Mouse (Mus musculus): ENCODE data around the gene Syt16. TPM values are rescaled to one million over a fixed set of nuclear protein-coding genes. Genes with fewer than 3 reads are reported as not detected.

Gene Syt16
- polyA plus RNA-seq, 1 experiment from 2014 or later = 1.8 TPM

DNA sequence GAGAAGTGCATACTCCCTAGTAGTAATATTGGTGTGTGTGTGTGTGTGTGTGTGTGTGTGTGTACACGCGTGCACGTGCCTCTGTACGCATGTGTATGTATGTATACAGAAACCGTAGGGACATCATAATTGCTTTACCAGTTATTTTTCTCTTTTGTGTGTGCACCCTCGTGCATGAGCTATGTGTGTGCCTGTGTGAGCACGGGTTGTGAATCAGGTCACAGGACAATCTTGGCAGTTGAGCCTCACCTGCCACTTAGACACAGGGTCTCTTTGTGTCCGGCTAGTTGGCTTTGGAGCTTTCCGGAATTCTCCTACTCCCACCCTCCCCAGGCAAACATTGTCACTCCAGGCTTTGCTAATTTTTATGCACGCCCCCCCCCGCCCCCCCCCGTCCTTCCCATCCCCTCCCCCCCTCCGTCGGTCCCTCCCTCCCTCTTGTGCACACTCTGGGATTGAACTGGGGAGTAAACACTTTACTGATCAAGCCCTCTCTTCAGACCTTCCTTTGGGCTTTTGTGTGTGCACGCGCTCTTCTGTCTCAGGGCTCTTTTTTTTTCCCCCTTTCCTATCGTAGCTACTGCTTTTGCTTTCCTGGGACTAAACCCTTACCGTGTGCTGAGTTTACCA lies 319.0 kb downstream of the Syt16 start, which contains the start of gene Gm11042:
Gene Gm11042 (minus strand): TSS at position 51 of the 630 bp plus-strand sequence.
- 45% methylated on average over 13 of the region's 18 CpGs for WGBS
- H3K4me3 ChIP-seq = peak within 1 kb of the TSS; percentile 56
- H3K9me3 ChIP-seq = no peaks in the 10 kb centered on the region
- DNase-seq (ENCODE audit: extremely low spot score, low spot score) = peak; percentile 38
- H3K4me1 ChIP-seq = peaks cover 19% of the 10 kb centered on the region
- H3K27ac ChIP-seq = peak within 1 kb of the TSS; percentile 91
- H3K36me3 ChIP-seq (replicated peaks) = no peaks in the 10 kb centered on the region
- no peaks in the 10 kb centered on the region for H3K27me3 ChIP-seq (ENCODE audit: poor library complexity, severe bottlenecking)

- WGBS = 19% methylated on average over 15 of the region's 15 CpGs
- DNase-seq (ENCODE audit: extremely low spot score, low spot score) = peak; percentile 82
- Histone ChIP-seq H3K27me3 (ENCODE audit: poor library complexity, severe bottlenecking) (no peaks in the 10 kb centered on the region), H3K9me3 (no peaks in the 10 kb centered on the region), H3K4me3 (peak overlapping the region; percentile 56), H3K27ac (peak overlapping the region; percentile 91), H3K4me1 (peaks cover 19% of the 10 kb centered on the region), H3K36me3 (replicated peaks) (no peaks in the 10 kb centered on the region)
Measured at GRCm38 (mm10) chr12:74316989-74317759, 319.7 kb downstream of the Syt16 start.

- no peaks in the 10 kb centered on the region for H3K9me3 ChIP-seq
- DNase-seq (ENCODE audit: extremely low spot score, low spot score) = peak; percentile 69
- H3K27ac ChIP-seq = no peak overlapping the region
- 25% methylated on average over 10 of the region's 10 CpGs for WGBS
- no peaks in the 10 kb centered on the region for H3K36me3 ChIP-seq (replicated peaks)
- H3K4me1 ChIP-seq = peaks cover 10% of the 10 kb centered on the region
- H3K4me3 ChIP-seq = no peak overlapping the region
- H3K27me3 ChIP-seq (ENCODE audit: poor library complexity, severe bottlenecking) = no peaks in the 10 kb centered on the region
Measured at GRCm38 (mm10) chr12:74320318-74320717, 322.9 kb downstream of the Syt16 start.

DNA sequence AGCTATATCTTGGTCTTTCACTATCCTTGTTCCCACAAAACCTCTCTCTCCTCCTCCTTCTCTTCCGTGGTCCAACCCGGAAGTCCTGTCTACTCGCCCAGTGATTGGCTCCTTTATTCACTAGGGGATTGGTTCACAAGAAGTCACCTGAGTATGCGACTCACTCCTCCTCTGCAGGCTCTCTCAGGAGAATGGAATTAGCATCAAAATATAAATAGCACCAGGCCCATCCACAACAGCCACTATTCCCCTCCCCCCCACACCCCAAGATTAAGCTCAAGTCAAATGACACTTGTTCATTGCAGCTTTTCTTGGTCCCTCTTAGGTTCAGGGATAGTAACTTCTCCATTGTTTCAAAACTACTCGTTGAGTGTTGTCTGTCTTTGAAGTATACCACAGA lies 324.5 kb downstream of the Syt16 start:
- H3K27ac ChIP-seq = no peak overlapping the region
- WGBS = 81% methylated on average over 5 of the region's 5 CpGs
- no peaks in the 10 kb centered on the region for H3K27me3 ChIP-seq (ENCODE audit: poor library complexity, severe bottlenecking)
- 0 out of 2 replicates have a peak, but pooled peaks cover 4% of the 10 kb centered on the region for H3K4me1 ChIP-seq
- H3K36me3 ChIP-seq (replicated peaks) = no peaks in the 10 kb centered on the region
- H3K4me3 ChIP-seq = no peak overlapping the region
- H3K9me3 ChIP-seq = no peaks in the 10 kb centered on the region
- DNase-seq (ENCODE audit: extremely low spot score, low spot score) = no peak

Other genes with a start within 250 kb of the Syt16 start
- gene Hif1a, start 96.3 kb upstream of the Syt16 start, polyA plus RNA-seq (2016; fragmentation: Nextera tagmentation; extraction: Ambion mirVana) = 80.7 and 86.3 TPM in 2 replicates
- 14.0 and 16.6 TPM in 2 replicates for gene Gm49321, start 60.0 kb upstream of the Syt16 start, polyA plus RNA-seq (2016; fragmentation: Nextera tagmentation; extraction: Ambion mirVana)
- 23.3 and 23.9 TPM in 2 replicates for gene Snapc1, start 33.2 kb upstream of the Syt16 start, polyA plus RNA-seq (2016; fragmentation: Nextera tagmentation; extraction: Ambion mirVana)

All from forebrain, embryonic 10.5 days (tissue).